Mouse (Mus musculus) adipocyte (in vitro differentiated cells): ENCODE results near the gene Kcnj5.
A peak's percentile ranks its signal among the peaks of the same experiment; 100 is the strongest.

Experiments used
- DNase-seq: peaks from one replicate; pipeline ENCODE4 v3.0.0-alpha.2; 2016; ENCODE audit warnings: low spot score

Gene Kcnj5

DNA sequence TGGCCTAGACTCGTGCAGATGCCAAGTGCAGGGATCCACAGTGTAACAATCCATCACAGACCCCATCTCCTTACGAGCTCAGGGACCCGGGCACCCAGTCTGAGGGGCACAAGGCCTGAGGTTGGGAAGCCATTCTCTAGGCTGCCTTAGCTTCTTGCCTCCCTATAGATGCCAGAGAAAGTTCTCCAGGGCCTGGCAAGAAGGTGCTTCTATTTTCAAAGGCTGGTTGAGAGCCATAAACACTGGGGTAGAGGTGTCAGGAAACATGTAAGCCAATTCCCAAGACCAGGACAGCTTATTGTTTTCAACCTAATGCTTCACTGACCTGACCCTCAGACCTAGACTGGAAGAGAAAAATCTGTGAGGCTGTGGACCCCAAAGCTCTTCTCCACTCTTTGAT lies 28.2 kb downstream of the Kcnj5 start:
- no peak for DNase-seq

- DNase-seq: no peak
Measured at GRCm38 (mm10) chr9:32314071-32314470, 30.1 kb downstream of the Kcnj5 start.

DNA sequence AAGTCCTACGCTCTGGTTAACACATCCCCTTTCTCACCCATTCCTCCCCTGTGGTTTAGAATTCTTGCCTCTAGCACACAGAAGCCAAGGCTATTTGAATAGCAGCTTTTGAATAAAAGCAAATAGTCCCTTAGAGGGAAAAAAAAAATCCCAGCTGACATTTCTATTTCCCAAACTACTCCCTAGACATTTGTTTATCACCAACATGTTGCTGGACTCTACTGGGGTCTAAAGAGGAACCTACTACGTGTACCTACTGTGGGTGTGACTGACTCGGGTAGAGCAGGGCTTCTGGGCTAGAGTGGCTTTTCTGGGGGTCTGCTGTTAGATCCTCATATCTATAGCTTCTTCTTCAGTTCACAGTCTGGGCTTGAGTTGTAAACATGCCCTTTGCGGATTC lies 31.9 kb downstream of the Kcnj5 start:
- DNase-seq: no peak

DNA sequence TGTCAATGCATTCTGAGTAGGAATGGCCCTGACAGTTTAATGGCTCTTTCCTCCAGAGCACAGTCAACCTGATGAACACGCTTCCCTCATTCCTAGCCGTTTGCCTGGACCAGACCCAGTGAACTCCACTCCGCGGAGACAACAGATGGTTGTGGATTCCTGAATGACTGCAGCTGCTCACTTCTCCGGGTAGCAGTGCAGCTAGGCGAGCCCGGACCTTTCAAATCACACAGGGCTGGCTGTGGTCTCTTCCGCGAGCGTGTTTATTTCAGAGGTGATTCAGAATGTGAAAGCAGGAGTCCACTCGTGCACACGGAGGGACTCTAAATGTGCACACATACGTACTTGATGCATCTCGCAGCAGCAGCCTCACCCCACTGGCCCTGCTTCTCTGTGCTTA lies 32.4 kb downstream of the Kcnj5 start:
- DNase-seq: no peak

DNA sequence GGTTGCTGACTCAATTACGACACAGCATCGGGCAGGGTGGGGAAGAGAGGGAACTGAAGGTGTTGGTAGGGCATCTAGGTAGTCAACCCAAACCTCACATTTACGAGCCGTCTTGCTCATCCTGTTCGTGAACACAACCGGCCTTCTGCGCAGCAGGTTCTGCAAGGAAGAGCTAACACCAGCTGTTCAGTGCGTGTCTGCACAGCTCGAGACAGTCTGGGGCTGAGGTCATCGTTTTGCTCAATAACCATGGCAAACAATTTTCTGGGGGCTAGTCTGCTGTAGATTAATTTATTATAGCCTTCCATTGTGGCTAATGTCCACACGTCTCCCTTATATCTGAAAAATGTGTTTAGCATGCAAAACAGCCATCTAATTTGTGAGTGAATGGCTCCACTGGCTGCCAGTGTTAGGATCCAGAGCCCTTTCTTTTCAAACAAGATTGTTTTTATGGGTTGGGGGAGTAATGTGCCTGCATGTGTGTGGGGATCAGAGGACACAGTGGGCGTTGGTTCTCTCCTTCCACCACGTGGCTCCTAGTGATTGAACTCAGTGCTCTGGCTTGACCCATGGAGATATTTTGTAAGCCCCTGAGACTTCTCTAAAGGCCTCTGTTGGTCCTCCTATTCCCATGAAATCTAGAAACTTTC lies 41.5 kb downstream of the Kcnj5 start:
- no peak for DNase-seq

DNA sequence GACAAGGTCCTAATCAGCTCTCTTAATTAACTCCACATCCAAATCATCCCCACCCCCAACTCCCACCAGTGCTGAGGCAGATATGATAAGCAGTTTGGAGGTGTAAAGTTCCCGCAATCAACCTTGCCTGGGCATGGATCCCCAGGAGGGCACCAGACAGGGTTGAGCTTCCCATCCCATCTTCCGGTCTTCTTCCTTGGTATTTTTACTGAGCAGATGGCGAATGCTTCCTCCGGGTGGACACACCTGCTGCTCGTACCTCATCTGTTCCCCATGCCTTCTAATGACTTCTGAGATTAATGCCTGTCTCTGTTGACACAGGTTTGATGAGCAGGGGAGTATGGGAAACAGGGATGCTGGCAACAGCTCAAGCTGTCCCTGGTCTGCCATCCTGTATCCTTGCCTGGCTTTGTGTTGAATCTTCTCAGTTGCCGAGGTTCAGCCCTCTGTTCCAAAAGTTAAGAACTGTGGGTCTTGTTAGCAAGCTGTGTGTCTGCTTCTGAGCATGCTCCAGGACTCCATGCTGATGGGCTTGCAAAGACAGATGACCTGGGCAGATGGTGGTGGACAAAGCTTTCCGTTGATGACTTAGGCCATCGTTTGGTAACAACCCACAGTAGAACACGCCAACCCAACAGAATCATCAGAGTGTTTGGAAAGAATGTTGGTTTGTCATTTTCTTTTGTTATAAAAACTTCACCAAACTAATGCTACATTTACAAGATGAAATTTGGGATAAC lies 48.9 kb downstream of the Kcnj5 start:
- DNase-seq: no peak

GRCm38 (mm10) chr9:32292686-32293085 lies 51.5 kb downstream of the Kcnj5 start:
- DNase-seq: no peak

DNA sequence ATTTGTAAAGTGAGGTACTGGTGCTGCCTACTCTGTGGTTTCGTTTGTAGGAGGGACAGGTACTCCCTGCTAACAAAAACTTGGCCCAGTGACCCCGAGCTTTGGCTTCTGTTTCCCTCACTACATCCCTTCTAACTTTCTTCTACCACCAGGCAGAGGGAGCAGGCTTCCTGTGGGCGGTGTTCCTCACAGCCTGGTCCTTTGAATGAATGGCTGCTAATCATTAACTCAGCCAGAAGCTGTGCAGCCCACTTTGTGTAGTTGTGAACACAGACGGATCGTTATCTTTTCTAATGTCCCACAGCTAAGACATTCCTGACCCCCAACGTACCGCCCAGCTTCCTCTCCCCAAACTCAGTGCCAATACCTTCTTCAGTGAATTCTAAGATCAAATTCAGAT lies 52.5 kb downstream of the Kcnj5 start:
- DNase-seq: no peak

DNA sequence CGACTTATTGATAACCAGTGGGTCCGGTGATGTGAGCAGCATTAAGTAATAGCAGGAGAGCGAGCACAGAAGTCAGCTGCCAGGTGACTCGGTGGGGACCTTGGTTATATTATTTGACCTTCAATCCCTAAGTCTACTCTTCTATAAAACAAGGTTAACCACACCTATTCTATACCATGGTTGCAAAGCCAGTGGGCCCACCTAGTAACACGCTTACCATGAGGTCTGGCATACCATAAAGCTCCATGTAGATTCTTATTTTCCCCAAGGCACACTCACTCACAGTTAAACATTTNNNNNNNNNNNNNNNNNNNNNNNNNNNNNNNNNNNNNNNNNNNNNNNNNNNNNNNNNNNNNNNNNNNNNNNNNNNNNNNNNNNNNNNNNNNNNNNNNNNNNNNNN lies 60.6 kb downstream of the Kcnj5 start:
- DNase-seq: no peak

DNA sequence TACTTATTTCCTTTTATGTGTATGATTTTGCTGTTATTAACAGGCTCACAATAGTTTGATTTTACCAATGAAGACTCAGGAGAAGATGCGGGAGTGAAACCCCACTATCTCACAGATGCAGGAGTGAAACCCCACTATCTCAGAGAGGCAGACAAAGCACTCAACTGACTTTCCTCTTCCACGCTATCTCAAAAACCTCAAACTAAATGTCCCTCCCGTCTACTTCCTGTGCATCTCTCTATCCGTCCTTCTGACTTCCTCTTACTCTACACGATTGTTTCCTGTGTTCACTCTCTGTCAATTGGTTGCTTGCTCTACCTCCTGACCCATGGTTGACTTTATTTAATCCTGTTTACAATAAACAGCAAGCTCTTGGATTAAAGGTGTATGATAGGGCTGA lies 63.7 kb downstream of the Kcnj5 start:
- DNase-seq: no peak

DNA sequence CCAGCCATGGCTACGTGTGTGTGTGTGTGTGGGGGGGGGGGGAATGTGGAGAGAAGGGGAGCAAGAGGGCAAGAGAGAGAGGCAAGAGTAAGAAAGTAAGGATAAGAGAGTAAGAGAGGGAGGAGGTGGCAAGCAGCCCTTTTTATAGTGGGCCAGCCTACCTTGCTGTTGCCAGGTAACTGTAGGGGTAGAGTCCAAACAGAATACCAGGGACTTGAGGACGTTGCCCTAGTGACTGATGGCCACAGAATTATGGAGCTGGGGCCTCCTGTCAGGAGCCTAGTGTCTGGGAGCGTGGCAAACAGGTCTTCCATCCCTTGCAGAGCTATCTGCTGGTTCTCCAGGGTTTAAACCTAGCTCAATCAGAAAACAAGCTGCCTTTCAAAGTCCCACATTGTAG lies 64.4 kb downstream of the Kcnj5 start:
- no peak for DNase-seq

DNA sequence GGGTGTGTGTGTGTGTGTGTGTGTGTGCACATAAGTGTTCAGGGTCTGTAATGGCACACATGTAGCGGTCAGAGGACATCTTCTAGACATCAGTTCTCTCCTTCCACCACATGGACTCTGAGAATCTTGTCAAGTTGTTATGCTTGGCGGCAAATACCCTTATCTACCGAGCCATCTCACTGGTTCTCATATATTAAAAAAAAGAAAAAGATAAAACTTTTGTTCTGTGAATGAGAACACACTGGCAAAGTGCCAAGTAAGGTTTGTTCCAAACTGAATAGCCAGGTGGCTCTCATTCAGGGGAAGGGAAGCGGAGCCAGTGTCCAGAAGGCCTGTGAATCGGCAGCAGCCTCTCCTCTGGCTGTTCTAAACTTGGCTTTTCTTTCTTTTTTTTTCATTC lies 66.1 kb downstream of the Kcnj5 start:
- DNase-seq: no peak

- peak; percentile 69 for DNase-seq
Measured at GRCm38 (mm10) chr9:32271896-32272444, 72.2 kb downstream of the Kcnj5 start.
